Mouse (Mus musculus) thymus, adult 2 months (tissue): ENCODE results near the gene Slc10a6.

Source experiments
- CTCF ChIP-seq: fragments of 200-500 bp; IDR thresholded peaks from 2 replicates; pipeline ENCODE4 v1.5.1; 2012; ENCODE audit warnings: mild to moderate bottlenecking, control low read depth, low read length, moderate library complexity, borderline replicate concordance; ENCODE audit not compliant: control insufficient read depth, poor library complexity, insufficient read depth; ENCODE audit errors: extremely low read depth
- POLR2A ChIP-seq: fragments of 200-500 bp; IDR thresholded peaks from 2 replicates; pipeline ENCODE4 v1.6.1; 2012; ENCODE audit warnings: mild to moderate bottlenecking, low read length, control low read depth, moderate library complexity; ENCODE audit not compliant: control insufficient read depth, poor library complexity, insufficient read depth; ENCODE audit errors: extremely low read depth

DNA sequence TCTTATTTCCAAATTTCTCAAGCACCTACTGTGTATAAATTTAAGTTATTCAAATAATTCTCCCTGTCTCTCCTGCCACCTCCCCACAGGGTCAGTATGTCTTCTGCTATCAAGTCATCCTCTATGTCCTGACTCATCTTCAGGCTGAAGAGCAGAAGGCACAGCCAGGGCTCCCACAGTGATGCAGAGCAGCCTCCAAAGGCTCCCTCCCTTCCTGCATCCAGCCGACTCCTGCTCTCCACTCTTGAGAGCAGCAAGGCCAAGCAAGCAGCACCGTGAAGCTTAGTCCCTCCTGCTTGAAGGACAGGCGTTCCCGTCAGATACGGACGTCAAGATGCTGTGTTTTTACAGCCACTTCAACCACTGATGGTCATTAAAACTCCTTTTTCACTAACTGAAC, 31.6 kb downstream of the Slc10a6 start:
- TF ChIP-seq CTCF: no peak
- TF ChIP-seq POLR2A: no peak
